Mouse (Mus musculus) midbrain, postnatal 0 days (tissue): ENCODE measurements at regions not wholly inside any gene's neighbourhood (a gene's known extent, or its start where the extent isn't known, plus 50 kb on each side); places are given as distances from the start of the nearest gene placed in this dataset.
A peak's percentile ranks its signal among the peaks of the same experiment; 100 is the strongest.

Source experiments
- ATAC-seq: fragments of 200-750 bp; cut with Nextera tagmentation; 2 replicates; pipeline ENCODE4 v1.8.0; 2017; ENCODE audit warnings: moderate number of reproducible peaks, mild to moderate bottlenecking, moderate TSS enrichment, moderate library complexity; ENCODE audit not compliant: low FRiP score
- DNase-seq: peaks from one replicate; pipeline ENCODE4 v3.0.0-alpha.2; 2015; ENCODE audit warnings: low spot score
- H3K27ac ChIP-seq: fragments of 300-500 bp; sonication (generic); 2 replicates; pipeline ENCODE4 v1.5.1; 2014; ENCODE audit warnings: low read depth, mild to moderate bottlenecking, low read length, mixed read lengths
- H3K27me3 ChIP-seq: fragments of 300-500 bp; sonication (generic); 2 replicates; pipeline ENCODE4 v1.6.1; 2014; ENCODE audit warnings: low read length, control low read depth, mixed read lengths; ENCODE audit not compliant: insufficient read depth
- H3K36me3 ChIP-seq: fragments of 300-500 bp; sonication (generic); 2 replicates; pipeline ENCODE4 v1.6.1; 2014; ENCODE audit warnings: low read length, control low read depth, mixed read lengths; ENCODE audit not compliant: insufficient read depth
- H3K4me1 ChIP-seq: fragments of 300-500 bp; sonication (generic); 2 replicates; pipeline ENCODE4 v1.6.1; 2014; ENCODE audit warnings: mild to moderate bottlenecking, control low read depth, antibody characterized with exemption, low read length, mixed read lengths; ENCODE audit not compliant: insufficient read depth
- H3K4me2 ChIP-seq: fragments of 300-500 bp; sonication (generic); 2 replicates; pipeline ENCODE4 v1.6.1; 2014; ENCODE audit warnings: low read depth, mild to moderate bottlenecking, low read length, mixed read lengths; ENCODE audit not compliant: poor library complexity, severe bottlenecking
- H3K4me3 ChIP-seq: fragments of 300-500 bp; sonication (generic); 2 replicates; pipeline ENCODE4 v1.5.1; 2014; ENCODE audit warnings: low read depth, mild to moderate bottlenecking, low read length, moderate library complexity
- H3K9ac ChIP-seq: fragments of 300-500 bp; sonication (generic); replicated peaks from 2 replicates; pipeline ENCODE4 v1.6.1; 2014; ENCODE audit warnings: mild to moderate bottlenecking, low read length, moderate library complexity, mixed read lengths; ENCODE audit not compliant: poor library complexity, severe bottlenecking
- H3K9me3 ChIP-seq: fragments of 300-500 bp; sonication (generic); 2 replicates; pipeline ENCODE4 v1.6.1; 2016; ENCODE audit warnings: low read length, control low read depth
- CTCF ChIP-seq: IDR thresholded peaks from 2 replicates; pipeline ENCODE4 v1.5.1; 2016; ENCODE audit warnings: antibody characterized with exemption, mild to moderate bottlenecking
- WGBS: fragments of 180-500 bp; shearing (Covaris S2); extraction: QIAGEN DNeasy Blood & Tissue Kit; methylation state at CpG from one replicate; pipeline ENCODE4 v1.1.7; 2014; 5-methylcytosine and 5-hydroxymethylcytosine counted together

DNA sequence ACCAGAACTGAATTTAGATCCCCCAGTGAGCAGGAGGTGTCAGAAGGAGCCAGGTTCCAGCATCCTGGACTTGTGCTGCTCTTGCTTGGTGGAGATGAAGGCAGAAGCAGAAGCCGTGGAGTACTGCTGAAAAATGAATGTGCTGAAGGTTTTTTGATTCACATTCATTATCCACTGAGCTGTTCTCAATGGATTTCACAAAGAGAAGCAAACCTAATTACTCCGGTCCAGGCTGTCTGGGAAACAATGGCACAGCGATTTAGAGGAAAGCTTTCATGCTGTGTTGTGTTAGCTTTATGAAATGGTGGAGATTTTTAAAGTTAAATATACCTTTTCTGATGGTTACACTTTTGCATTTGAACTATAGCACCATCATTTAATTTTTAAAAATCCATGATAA lies 535.3 kb upstream of the Adgrl3 start:
- no peaks in the 10 kb centered on the region for H3K27me3 ChIP-seq
- peak overlapping the region; percentile 32; the same call in 1 of the 2 replicates for H3K27ac ChIP-seq
- no peaks in the 10 kb centered on the region for H3K36me3 ChIP-seq
- H3K4me2 ChIP-seq: no peak overlapping the region
- H3K4me1 ChIP-seq: no peaks in the 10 kb centered on the region
- no peak overlapping the region for H3K9ac ChIP-seq
- H3K9me3 ChIP-seq: no peaks in the 10 kb centered on the region
- no peak overlapping the region for H3K4me3 ChIP-seq
- 29% methylated on average over 3 of the region's 3 CpGs for WGBS
- DNase-seq (peak; percentile 9), ATAC-seq (no peak)
- TF ChIP-seq CTCF: no peak

DNA sequence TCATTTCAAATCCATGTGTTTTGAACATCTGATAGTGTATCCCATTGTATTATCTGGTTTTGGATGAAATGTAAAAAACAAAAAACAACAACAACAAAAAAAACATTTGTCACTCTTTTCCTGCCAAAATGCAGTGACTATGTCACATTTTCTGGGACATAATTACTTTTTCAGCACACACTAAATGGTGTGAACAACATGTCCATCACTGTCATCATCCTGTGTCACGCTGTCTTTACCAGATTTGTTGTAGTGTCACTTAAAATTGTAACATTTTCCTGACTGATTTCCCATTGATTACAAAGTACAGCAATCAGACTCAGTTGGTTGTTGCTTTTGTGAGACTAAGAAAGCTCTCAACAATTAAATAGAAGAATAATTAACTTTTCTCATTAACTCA lies 531.6 kb upstream of the Adgrl3 start:
- no peaks in the 10 kb centered on the region for H3K4me1 ChIP-seq
- H3K9me3 ChIP-seq: no peaks in the 10 kb centered on the region
- TF ChIP-seq CTCF: no peak
- H3K27ac ChIP-seq: no peak overlapping the region
- H3K4me2 ChIP-seq: no peak overlapping the region
- no peaks in the 10 kb centered on the region for H3K36me3 ChIP-seq
- 81% methylated on average over 1 of the region's 1 CpGs for WGBS
- H3K27me3 ChIP-seq: no peaks in the 10 kb centered on the region
- no peak for DNase-seq
- H3K4me3 ChIP-seq: no peak overlapping the region
- no peak for ATAC-seq
- no peak overlapping the region for H3K9ac ChIP-seq

DNA sequence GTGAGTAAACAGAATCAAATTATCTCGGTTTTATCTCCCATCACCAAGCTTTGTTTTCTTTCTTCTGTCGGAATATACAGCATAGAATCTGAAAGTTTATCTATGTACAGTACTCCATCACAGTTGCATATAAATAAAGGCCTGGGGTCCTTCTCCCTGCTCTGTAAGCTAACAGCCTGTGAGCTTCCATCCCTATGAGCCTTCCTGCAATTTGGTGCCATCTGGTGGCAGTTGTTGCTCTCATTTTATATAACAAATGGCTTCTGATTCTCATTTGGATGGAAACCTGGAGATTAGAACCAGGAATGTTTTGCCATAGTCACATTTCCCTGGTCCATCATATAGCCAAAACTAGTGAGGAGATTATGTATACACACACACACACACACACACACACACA lies 511.3 kb upstream of the Adgrl3 start:
- H3K4me2 ChIP-seq: no peak overlapping the region
- DNase-seq (peak; percentile 69), ATAC-seq (no peak)
- no peaks in the 10 kb centered on the region for H3K27me3 ChIP-seq
- H3K4me1 ChIP-seq: no peaks in the 10 kb centered on the region
- no peak overlapping the region for H3K4me3 ChIP-seq
- 35% methylated on average over 2 of the region's 2 CpGs for WGBS
- H3K9ac ChIP-seq: no peak overlapping the region
- H3K27ac ChIP-seq: no peak overlapping the region
- no peaks in the 10 kb centered on the region for H3K36me3 ChIP-seq
- TF ChIP-seq CTCF: peak; percentile 79
- H3K9me3 ChIP-seq: no peaks in the 10 kb centered on the region

DNA sequence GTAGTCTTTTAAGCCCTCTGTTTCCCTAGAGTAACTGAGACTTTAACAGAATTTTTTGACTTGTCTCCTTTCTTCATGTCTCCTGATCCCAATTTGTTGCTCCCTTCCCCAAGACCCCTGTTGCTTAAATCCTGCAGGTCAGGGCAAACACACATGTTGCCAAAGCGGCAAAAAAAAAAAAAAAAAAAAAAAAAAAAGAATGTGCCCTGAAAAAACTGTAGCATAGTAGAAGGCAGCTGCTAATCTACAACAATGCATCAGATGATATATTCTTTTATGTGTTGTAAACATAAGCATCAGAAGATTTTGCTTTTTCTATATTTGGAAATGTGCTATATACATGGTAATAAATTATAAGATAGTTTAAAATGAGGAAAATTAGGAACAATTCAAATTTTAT lies 479.9 kb upstream of the Adgrl3 start:
- no peak for DNase-seq
- 74% methylated on average over 1 of the region's 1 CpGs for WGBS
- Histone ChIP-seq H3K9ac (no peak overlapping the region), H3K4me2 (no peak overlapping the region), H3K27ac (no peak overlapping the region), H3K27me3 (no peaks in the 10 kb centered on the region), H3K4me3 (no peak overlapping the region), H3K9me3 (no peaks in the 10 kb centered on the region), H3K4me1 (no peaks in the 10 kb centered on the region), H3K36me3 (no peaks in the 10 kb centered on the region)
- ATAC-seq: no peak
- no peak for TF ChIP-seq CTCF

DNA sequence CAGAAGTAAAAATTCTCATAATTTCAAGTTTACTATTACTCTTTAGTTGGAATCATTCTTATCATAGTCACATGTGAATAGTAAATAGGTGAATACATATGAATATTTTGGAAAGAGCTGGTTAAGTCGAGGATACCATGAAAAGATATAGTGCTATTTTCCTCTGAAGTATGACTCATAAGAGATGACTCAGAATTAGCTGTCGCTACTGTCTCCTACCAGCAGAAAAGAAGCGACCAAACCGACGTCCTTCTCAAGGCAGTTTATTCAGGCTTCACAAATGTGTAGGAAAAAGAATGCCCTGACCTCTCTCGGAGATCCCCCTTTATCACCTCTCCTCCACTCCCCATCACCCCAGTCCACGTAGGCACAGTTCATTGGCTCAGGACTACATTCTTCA lies 468.3 kb upstream of the Adgrl3 start:
- Histone ChIP-seq H3K36me3 (no peaks in the 10 kb centered on the region), H3K4me3 (no peak overlapping the region), H3K4me1 (no peaks in the 10 kb centered on the region), H3K9me3 (no peaks in the 10 kb centered on the region), H3K4me2 (no peak overlapping the region), H3K9ac (no peak overlapping the region), H3K27ac (no peak overlapping the region), H3K27me3 (no peaks in the 10 kb centered on the region)
- WGBS: 85% methylated on average over 7 of the region's 7 CpGs
- ATAC-seq (no peak), DNase-seq (no peak)
- TF ChIP-seq CTCF: no peak

DNA sequence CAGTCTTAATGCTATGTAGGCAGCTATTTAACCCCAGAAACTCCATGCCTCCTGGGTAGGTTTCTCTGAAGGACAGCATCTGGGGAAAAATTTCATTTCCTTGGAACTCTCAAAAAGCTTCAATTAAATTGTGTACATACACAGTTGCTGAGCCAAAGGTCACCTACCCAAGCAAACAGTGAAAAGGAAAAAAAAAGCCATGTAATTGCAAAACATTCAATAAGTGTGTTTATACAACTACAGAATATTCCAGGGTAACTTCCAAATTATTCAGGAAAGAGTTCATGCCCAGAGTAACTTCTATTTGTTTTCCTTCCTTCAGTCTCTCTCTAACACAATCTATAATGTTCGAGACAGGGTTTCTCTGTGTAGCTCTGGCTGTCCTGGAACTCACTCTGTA lies 441.2 kb upstream of the Adgrl3 start:
- Histone ChIP-seq H3K27ac (no peak overlapping the region), H3K4me1 (no peaks in the 10 kb centered on the region), H3K36me3 (no peaks in the 10 kb centered on the region), H3K9ac (no peak overlapping the region), H3K4me2 (no peak overlapping the region), H3K9me3 (no peaks in the 10 kb centered on the region), H3K4me3 (no peak overlapping the region), H3K27me3 (no peaks in the 10 kb centered on the region)
- 97% methylated on average over 1 of the region's 1 CpGs for WGBS
- ATAC-seq (no peak), DNase-seq (no peak)
- TF ChIP-seq CTCF: no peak

DNA sequence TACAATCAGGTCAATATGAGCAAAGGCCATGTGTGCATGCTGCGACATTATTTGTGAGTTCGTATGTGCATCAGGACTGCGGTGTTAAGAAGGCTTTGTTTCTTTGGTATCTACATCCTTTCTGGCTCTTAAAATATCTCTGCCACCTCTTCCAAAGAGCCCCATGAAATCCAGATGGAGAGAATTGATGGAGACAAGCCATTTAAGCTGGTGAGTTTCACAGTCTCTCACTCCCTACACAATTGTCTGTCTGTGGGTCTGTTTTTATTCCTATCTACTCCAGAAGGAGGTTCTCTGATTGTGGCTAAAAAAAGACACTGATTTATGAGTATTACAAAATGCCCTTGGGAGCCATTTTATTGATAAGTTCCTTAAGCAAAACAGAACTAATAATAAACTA lies 408.4 kb upstream of the Adgrl3 start:
- ATAC-seq (no peak), DNase-seq (no peak)
- Histone ChIP-seq H3K4me3 (no peak overlapping the region), H3K27me3 (no peaks in the 10 kb centered on the region), H3K9ac (no peak overlapping the region), H3K4me2 (no peak overlapping the region), H3K36me3 (no peaks in the 10 kb centered on the region), H3K27ac (no peak overlapping the region), H3K9me3 (no peaks in the 10 kb centered on the region), H3K4me1 (no peaks in the 10 kb centered on the region)
- WGBS: 93% methylated on average over 3 of the region's 3 CpGs
- TF ChIP-seq CTCF: no peak
